Mouse (Mus musculus): Measurements from ENCODE around the gene Ppy. TPM values are rescaled to one million over a fixed set of nuclear protein-coding genes. Genes with fewer than 3 reads are reported as not detected.

Ppy gene
- polyA plus RNA-seq, 1 experiment from 2014 or later = not detected

Other genes starting within 250 kb of the Ppy start
- 19.9 and 23.9 TPM in 2 replicates for gene Meox1, start 206.9 kb downstream of the Ppy start, polyA plus RNA-seq (2014; fragmentation: Nextera tagmentation; extraction: Ambion mirVana)
- gene Sost, start 134.3 kb downstream of the Ppy start, polyA plus RNA-seq (2014; fragmentation: Nextera tagmentation; extraction: Ambion mirVana) = not detected in 2 replicates
- gene Cfap97d1, start 117.0 kb downstream of the Ppy start, polyA plus RNA-seq (2014; fragmentation: Nextera tagmentation; extraction: Ambion mirVana) = not detected in 2 replicates
- 14.0 and 15.3 TPM in 2 replicates for gene Dusp3, start 114.3 kb downstream of the Ppy start, polyA plus RNA-seq (2014; fragmentation: Nextera tagmentation; extraction: Ambion mirVana)
- gene Mpp3, start 72.9 kb downstream of the Ppy start, polyA plus RNA-seq (2014; fragmentation: Nextera tagmentation; extraction: Ambion mirVana) = 28.1 and 35.1 TPM in 2 replicates
- 0.12 and 0.26 TPM in 2 replicates for gene Cd300lg, start 59.8 kb downstream of the Ppy start, polyA plus RNA-seq (2014; fragmentation: Nextera tagmentation; extraction: Ambion mirVana)
- gene Mpp2, start 12.8 kb downstream of the Ppy start, polyA plus RNA-seq (2014; fragmentation: Nextera tagmentation; extraction: Ambion mirVana) = 15.8 and 16.2 TPM in 2 replicates
- gene Pyy, start 6.5 kb upstream of the Ppy start, polyA plus RNA-seq (2014; fragmentation: Nextera tagmentation; extraction: Ambion mirVana) = 1.0 TPM in 1 of 2 replicates, not detected in the other
- not detected in 2 replicates for gene Nags, start 44.2 kb upstream of the Ppy start, polyA plus RNA-seq (2014; fragmentation: Nextera tagmentation; extraction: Ambion mirVana)
- 34.2 and 34.9 TPM in 2 replicates for gene Tmem101, start 55.1 kb upstream of the Ppy start, polyA plus RNA-seq (2014; fragmentation: Nextera tagmentation; extraction: Ambion mirVana)
- 74.2 and 81.9 TPM in 2 replicates for gene Lsm12, start 84.0 kb upstream of the Ppy start, polyA plus RNA-seq (2014; fragmentation: Nextera tagmentation; extraction: Ambion mirVana)
- gene G6pc3, start 88.3 kb upstream of the Ppy start, polyA plus RNA-seq (2014; fragmentation: Nextera tagmentation; extraction: Ambion mirVana) = 30.0 and 35.3 TPM in 2 replicates
- 41.1 and 42.7 TPM in 2 replicates for gene Hdac5, start 128.8 kb upstream of the Ppy start, polyA plus RNA-seq (2014; fragmentation: Nextera tagmentation; extraction: Ambion mirVana)
- 17.9 and 18.6 TPM in 2 replicates for gene BC030867, start 147.6 kb upstream of the Ppy start, polyA plus RNA-seq (2014; fragmentation: Nextera tagmentation; extraction: Ambion mirVana)
- not detected in 2 replicates for gene Asb16, start 167.4 kb upstream of the Ppy start, polyA plus RNA-seq (2014; fragmentation: Nextera tagmentation; extraction: Ambion mirVana)
- gene Tmub2, start 183.6 kb upstream of the Ppy start, polyA plus RNA-seq (2014; fragmentation: Nextera tagmentation; extraction: Ambion mirVana) = 61.7 and 64.5 TPM in 2 replicates
- 18.8 and 20.0 TPM in 2 replicates for gene Atxn7l3, start 195.3 kb upstream of the Ppy start, polyA plus RNA-seq (2014; fragmentation: Nextera tagmentation; extraction: Ambion mirVana)
- gene Ubtf, start 218.4 kb upstream of the Ppy start, polyA plus RNA-seq (2014; fragmentation: Nextera tagmentation; extraction: Ambion mirVana) = 86.0 and 93.2 TPM in 2 replicates